Mouse (Mus musculus) megakaryocyte, embryonic 14.5 days (primary cell): ENCODE measurements around the gene Crtac1. TPM values are rescaled to one million over a fixed set of nuclear protein-coding genes. Genes with fewer than 3 reads are reported as not detected.

ENCODE experiments used
- H3K27me3 ChIP-seq: replicated peaks from 2 replicates; pipeline ENCODE3; 2012; ENCODE audit warnings: inconsistent platforms
- H3K36me3 ChIP-seq: replicated peaks from 2 replicates; pipeline ENCODE3; 2012; ENCODE audit warnings: low read length, inconsistent platforms, mixed read lengths
- H3K4me1 ChIP-seq: 2 replicates; pipeline ENCODE4 v1.6.1; 2012; ENCODE audit warnings: inconsistent platforms
- H3K4me3 ChIP-seq: replicated peaks from 2 replicates; pipeline ENCODE3; 2012; ENCODE audit warnings: moderate library complexity, mild to moderate bottlenecking, inconsistent platforms
- H3K9me3 ChIP-seq: 2 replicates; pipeline ENCODE4 v1.6.1; 2012; ENCODE audit warnings: inconsistent platforms
- FLI1 ChIP-seq: IDR thresholded peaks from 2 replicates; pipeline ENCODE4 v1.6.1; 2012; ENCODE audit warnings: low read length, inconsistent platforms, mixed read lengths
- GATA1 ChIP-seq: IDR thresholded peaks from 3 replicates; pipeline ENCODE4 v1.6.1; 2012; ENCODE audit warnings: mixed read lengths, low read length, inconsistent platforms, borderline replicate concordance
- polyA plus RNA-seq: library from polyadenylated mRNA; stranded (reverse); fragments of >175 nt; gene quantifications from 2 replicates; pipeline ENCODE4 v1.2.3, GENCODE M21; 2012; ENCODE audit warnings: low replicate concordance; ENCODE audit not compliant: insufficient read depth

The Crtac1 gene
- polyA plus RNA-seq, 1 experiment: 0.03 TPM

DNA sequence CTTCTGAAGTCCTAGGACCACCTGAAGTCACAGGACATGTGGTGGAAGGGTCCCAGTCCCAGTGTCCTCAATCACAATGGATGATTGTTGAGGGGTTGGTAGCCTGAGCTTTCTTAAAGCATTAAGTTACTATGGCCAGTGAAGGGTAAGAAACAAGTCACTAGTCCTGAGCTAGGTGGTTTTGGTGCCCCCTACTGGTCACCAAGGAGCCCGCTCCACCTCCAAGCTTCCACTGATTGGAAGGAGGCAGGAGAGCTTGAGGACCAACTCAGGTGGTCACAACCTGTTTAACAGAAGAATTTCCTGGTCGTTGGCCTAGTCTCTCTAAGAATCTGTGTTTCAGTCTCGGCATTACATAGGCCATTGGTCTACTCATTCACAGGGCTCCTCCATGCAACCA lies 2.2 kb downstream of the Crtac1 start:
- Histone ChIP-seq H3K36me3 (no peaks in the 10 kb centered on the region), H3K27me3 (peaks cover 63% of the 10 kb centered on the region)

DNA sequence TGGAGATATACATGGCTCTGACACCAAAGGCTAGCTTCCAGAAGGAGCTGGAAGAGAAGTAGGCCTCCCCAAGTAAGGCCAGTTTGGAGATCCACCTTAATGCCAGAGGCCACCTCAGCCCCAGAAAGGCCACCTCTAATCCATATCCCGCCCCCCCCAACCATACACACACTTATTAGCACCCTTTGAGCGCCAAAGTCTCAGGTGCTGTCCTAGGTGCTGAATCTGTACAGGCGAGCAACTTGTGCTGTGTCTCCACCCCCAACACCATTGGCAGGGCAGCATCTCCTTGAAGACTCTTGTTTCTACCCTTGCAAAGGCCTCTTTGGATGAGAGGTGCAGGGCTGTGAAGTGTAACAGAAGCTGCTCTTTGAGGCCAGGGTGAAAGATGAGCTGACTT lies 6.4 kb downstream of the Crtac1 start:
- TF ChIP-seq GATA1 (no peak), FLI1 (no peak)
- Histone ChIP-seq H3K36me3 (no peaks in the 10 kb centered on the region), H3K9me3 (no peaks in the 10 kb centered on the region), H3K4me1 (no peaks in the 10 kb centered on the region), H3K4me3 (no peak overlapping the region), H3K27me3 (peaks cover 33% of the 10 kb centered on the region)

More for the DNA sequence above, 2.2 kb downstream of the Crtac1 start:
- no peak overlapping the region for H3K4me3 ChIP-seq
- no peak for TF ChIP-seq GATA1
- TF ChIP-seq FLI1: no peak
- peaks cover 12% of the 10 kb centered on the region for H3K4me1 ChIP-seq
- H3K9me3 ChIP-seq: no peaks in the 10 kb centered on the region

DNA sequence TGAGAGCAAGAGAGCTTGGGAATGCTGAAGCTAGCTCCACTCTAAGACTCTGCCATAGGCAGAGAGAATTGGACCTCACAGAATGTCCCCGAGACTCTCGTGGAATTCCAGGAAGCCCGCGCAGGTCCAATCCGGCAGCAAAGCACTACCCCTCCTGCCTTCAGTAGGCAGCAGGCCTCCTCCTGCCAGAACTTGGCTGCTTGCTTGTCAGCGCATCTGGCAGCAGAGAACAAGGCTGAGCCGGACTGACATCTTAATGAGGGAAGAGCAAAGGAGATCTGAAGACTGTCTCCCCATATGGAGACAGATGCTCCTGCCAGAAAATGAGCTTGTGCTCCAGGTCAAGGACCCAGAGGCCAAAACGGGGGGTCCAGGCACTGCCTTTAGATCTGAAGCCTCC lies 16.5 kb downstream of the Crtac1 start:
- no peaks in the 10 kb centered on the region for H3K9me3 ChIP-seq
- TF ChIP-seq FLI1 (no peak), GATA1 (no peak)
- H3K36me3 ChIP-seq: no peaks in the 10 kb centered on the region
- H3K4me3 ChIP-seq: no peak overlapping the region
- H3K4me1 ChIP-seq: no peaks in the 10 kb centered on the region
- peaks cover 23% of the 10 kb centered on the region for H3K27me3 ChIP-seq

DNA sequence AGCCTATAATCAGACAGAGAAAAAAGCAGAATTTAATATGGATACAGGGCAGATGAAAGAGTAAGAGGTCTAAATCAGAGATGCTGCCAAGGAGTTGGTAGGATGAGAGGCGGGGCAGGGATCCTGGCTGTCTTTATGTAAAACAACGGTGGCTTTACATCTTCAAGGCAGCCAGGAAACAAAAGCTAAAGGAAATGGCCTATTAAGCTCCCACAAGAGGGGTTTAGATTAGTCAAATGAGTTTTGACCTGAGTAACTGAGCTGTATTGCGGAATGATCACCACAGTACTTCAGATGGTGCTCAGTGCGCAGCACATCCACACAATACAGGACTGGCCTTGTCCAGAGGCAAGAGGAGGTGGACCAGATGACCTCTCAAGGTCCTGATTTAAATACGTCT lies 21.7 kb downstream of the Crtac1 start:
- Histone ChIP-seq H3K4me1 (no peaks in the 10 kb centered on the region), H3K27me3 (peaks cover 46% of the 10 kb centered on the region), H3K36me3 (no peaks in the 10 kb centered on the region), H3K9me3 (no peaks in the 10 kb centered on the region), H3K4me3 (no peak overlapping the region)
- TF ChIP-seq FLI1 (no peak), GATA1 (no peak)

DNA sequence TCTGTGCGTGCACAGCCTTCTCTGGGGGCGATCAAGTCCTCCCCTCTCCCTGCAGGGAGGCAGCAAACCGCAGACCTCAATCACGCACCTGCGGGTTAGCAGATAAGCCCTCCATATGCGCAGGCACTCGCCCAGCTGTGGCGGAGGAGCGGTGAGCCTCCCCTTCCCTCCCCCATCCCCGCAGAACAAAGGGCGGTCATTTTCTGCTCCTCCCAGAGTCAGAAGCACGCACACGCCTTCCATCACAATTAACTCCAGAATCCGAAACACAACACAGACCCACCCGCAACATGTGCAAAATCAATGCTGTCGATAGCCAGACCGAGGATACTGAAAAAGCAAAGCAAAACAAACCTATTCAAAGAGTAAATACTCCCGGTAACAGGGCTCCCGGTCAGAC lies 22.4 kb downstream of the Crtac1 start:
- Histone ChIP-seq H3K27me3 (peaks cover 45% of the 10 kb centered on the region), H3K4me3 (no peak overlapping the region), H3K36me3 (no peaks in the 10 kb centered on the region), H3K4me1 (no peaks in the 10 kb centered on the region), H3K9me3 (no peaks in the 10 kb centered on the region)
- no peak for TF ChIP-seq FLI1
- TF ChIP-seq GATA1: no peak

DNA sequence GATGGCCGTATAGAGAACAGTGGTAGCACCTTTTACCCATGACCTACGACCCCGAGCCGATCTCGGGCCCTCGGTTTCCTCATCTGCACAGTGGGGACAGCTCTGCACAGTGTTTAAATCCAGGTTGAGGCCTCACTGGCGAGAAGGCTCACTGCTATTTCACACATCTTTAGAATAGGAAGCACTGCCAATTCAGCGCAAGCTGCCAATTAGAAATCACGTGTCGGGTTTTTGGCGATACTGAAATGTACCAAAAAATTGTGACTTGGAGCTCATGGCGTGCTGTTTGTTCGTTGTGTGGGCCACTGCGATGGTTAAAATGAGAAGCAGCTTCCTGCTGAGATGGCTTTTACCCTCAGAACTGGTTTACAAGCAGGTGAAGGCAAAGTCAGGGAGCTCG lies 27.2 kb downstream of the Crtac1 start:
- no peaks in the 10 kb centered on the region for H3K36me3 ChIP-seq
- H3K27me3 ChIP-seq: peaks cover 22% of the 10 kb centered on the region
- no peak for TF ChIP-seq FLI1
- no peak for TF ChIP-seq GATA1
- H3K9me3 ChIP-seq: no peaks in the 10 kb centered on the region
- no peaks in the 10 kb centered on the region for H3K4me1 ChIP-seq
- no peak overlapping the region for H3K4me3 ChIP-seq

DNA sequence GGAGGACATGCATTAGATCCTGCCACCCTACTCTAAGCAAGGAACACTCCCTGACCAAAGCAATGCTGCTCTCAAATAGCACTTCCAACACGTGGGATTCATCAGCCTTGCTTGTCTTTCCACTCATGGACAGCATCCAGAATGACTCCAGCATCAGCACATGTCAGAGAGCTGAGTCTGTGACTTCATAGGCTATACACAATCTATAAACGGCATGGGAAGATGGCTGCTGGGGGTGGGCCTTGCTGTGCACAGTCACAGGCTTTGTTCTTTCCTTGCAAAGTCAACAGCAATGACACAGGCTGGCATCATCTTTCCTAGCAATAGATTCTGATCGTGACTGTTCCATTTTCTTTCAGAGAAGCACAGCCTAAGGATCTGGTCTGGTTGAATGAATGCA lies 31.6 kb downstream of the Crtac1 start:
- H3K4me3 ChIP-seq: no peak overlapping the region
- no peaks in the 10 kb centered on the region for H3K27me3 ChIP-seq
- no peaks in the 10 kb centered on the region for H3K4me1 ChIP-seq
- H3K36me3 ChIP-seq: no peaks in the 10 kb centered on the region
- TF ChIP-seq FLI1: no peak
- no peak for TF ChIP-seq GATA1
- no peaks in the 10 kb centered on the region for H3K9me3 ChIP-seq

DNA sequence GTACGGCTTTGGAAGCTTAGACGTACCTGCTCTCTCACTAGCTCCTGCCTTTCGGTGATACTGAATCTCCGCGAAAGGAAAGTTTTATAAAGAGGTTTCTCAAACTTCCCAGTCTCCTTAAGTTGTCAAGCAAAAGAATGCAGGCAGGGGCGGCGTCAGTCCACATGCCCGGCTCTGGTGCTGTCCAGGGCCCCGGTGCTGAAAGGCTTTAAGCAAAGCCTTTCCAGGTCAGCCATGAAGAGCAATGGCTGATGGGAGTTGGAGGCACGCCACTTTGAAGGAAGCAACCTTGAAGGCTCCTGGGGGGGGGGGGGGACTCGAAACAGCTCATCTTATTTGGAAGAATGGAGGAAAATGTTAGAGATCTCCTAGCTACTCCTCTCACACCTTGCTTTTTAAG lies 34.3 kb downstream of the Crtac1 start:
- H3K9me3 ChIP-seq: no peaks in the 10 kb centered on the region
- TF ChIP-seq FLI1: no peak
- TF ChIP-seq GATA1: no peak
- H3K36me3 ChIP-seq: no peaks in the 10 kb centered on the region
- no peak overlapping the region for H3K4me3 ChIP-seq
- H3K4me1 ChIP-seq: no peaks in the 10 kb centered on the region
- H3K27me3 ChIP-seq: peaks cover 5% of the 10 kb centered on the region

DNA sequence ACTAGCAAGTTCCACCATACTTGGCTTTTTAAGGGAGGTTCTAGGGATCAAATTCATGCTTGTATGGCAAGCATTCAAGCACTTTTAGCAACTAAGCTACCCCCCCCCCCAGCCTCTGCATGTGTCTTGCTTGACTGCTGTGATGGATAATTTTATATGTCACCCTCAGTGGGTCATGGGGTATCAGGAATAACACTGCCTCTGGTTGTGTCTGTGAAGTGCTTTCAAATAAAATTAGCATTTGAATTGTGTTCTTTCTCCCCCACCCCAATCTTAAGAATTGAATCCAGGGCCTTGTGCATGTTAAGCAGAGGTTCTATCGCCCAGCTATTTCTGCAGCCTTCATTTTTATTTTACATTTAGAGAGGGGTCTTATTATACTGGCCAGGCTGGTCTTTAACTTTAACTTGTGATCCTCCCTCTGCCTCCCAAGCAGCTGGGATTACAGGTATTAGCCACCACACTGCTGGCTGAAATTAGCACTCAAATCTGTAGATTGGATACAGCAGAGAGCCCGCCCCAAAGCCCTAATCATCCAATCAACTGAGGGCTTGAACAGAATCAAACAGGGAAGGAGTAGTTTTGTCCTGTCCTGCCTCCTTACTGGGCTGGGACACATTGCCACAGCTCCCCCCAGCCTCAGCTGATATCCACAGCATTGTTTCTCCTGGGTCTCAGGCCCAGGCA lies 36.6 kb downstream of the Crtac1 start:
- Histone ChIP-seq H3K36me3 (no peaks in the 10 kb centered on the region), H3K27me3 (peaks cover 5% of the 10 kb centered on the region), H3K4me3 (no peak overlapping the region), H3K4me1 (no peaks in the 10 kb centered on the region), H3K9me3 (no peaks in the 10 kb centered on the region)
- TF ChIP-seq GATA1 (no peak), FLI1 (no peak)

DNA sequence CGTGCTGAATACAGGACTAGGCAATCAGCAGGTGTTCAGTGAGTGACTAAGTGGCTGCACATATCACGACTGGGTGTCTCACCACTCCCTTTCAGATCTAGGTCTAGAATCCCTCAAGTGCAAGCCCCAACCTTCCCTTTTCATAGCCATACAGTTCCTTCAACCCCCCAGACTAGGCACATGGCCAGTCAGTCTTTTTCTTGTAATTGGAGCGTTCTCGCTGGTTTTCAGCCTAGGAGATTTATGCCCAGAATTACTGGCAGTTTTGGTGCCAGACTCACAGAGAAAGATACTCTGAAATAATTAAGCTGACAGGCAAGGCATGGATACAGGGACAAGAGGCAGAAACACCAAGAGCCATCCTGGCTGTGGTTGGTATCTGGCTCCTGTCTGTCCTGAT lies 37.7 kb downstream of the Crtac1 start:
- H3K4me3 ChIP-seq: no peak overlapping the region
- H3K27me3 ChIP-seq: peaks cover 5% of the 10 kb centered on the region
- TF ChIP-seq FLI1 (no peak), GATA1 (no peak)
- no peaks in the 10 kb centered on the region for H3K4me1 ChIP-seq
- H3K9me3 ChIP-seq: no peaks in the 10 kb centered on the region
- H3K36me3 ChIP-seq: no peaks in the 10 kb centered on the region
